29 mouse cellular contexts compared by ENCODE assay signal in genomic region chr16:36650511-36650910, GRCm38 (mm10). TPM values are rescaled to one million over a fixed set of nuclear protein-coding genes. Genes with fewer than 3 reads are reported as not detected.
"Had no signal": no experiment of that assay in that cellular context is flagged by ENCODE, and none has a peak within 500 bp of the region (broad histone marks: within the 10 kb centered on the region; RNA-seq: fewer than 3 reads in every experiment).

No protein-coding gene starts in this region.

- H3K4me1 ChIP-seq: embryonic facial prominence, embryonic 10.5 days; embryonic facial prominence, embryonic 12.5 days; embryonic facial prominence, embryonic 13.5 days; embryonic facial prominence, embryonic 15.5 days; forebrain, embryonic 15.5 days; heart, embryonic 10.5 days had no signal

- H3K4me2 ChIP-seq: embryonic facial prominence, embryonic 12.5 days; embryonic facial prominence, embryonic 13.5 days; embryonic facial prominence, embryonic 15.5 days; forebrain, embryonic 12.5 days; forebrain, embryonic 13.5 days; forebrain, embryonic 15.5 days had no signal

- H3K27ac ChIP-seq: embryonic facial prominence, embryonic 10.5 days; embryonic facial prominence, embryonic 12.5 days; embryonic facial prominence, embryonic 13.5 days; embryonic facial prominence, embryonic 15.5 days; forebrain, embryonic 10.5 days; forebrain, embryonic 12.5 days; forebrain, embryonic 13.5 days; forebrain, embryonic 15.5 days; gastrocnemius, adult 2 months; heart, adult 2 months; heart, embryonic 10.5 days had no signal

- H3K9me3 ChIP-seq: embryonic facial prominence, embryonic 10.5 days; embryonic facial prominence, embryonic 12.5 days; embryonic facial prominence, embryonic 15.5 days; forebrain, embryonic 10.5 days; forebrain, embryonic 12.5 days; forebrain, embryonic 13.5 days; forebrain, embryonic 15.5 days; heart, embryonic 10.5 days had no signal

- H3K9ac ChIP-seq: embryonic facial prominence, embryonic 12.5 days; embryonic facial prominence, embryonic 13.5 days; embryonic facial prominence, embryonic 15.5 days; forebrain, embryonic 12.5 days; forebrain, embryonic 13.5 days; forebrain, embryonic 15.5 days; forebrain, postnatal 0 days had no signal

- H3K27me3 ChIP-seq: embryonic facial prominence, embryonic 12.5 days; embryonic facial prominence, embryonic 13.5 days; embryonic facial prominence, embryonic 15.5 days; forebrain, embryonic 12.5 days; forebrain, embryonic 13.5 days; forebrain, embryonic 15.5 days had no signal

- H3K4me3 ChIP-seq: embryonic facial prominence, embryonic 10.5 days; embryonic facial prominence, embryonic 12.5 days; embryonic facial prominence, embryonic 13.5 days; embryonic facial prominence, embryonic 15.5 days; erythroblast, embryonic 14.5 days; forebrain, embryonic 10.5 days; forebrain, embryonic 12.5 days; forebrain, embryonic 13.5 days; forebrain, embryonic 15.5 days; gastrocnemius, adult 2 months; heart, adult 2 months; heart, embryonic 10.5 days had no signal

- H3K36me3 ChIP-seq: embryonic facial prominence, embryonic 10.5 days; embryonic facial prominence, embryonic 12.5 days; embryonic facial prominence, embryonic 13.5 days; embryonic facial prominence, embryonic 15.5 days; forebrain, embryonic 10.5 days; forebrain, embryonic 12.5 days; forebrain, embryonic 15.5 days; heart, embryonic 10.5 days had no signal

- DNase-seq: cerebellum, adult 9-11 months; cerebellum, postnatal 10 days; cerebellum, postnatal 14 days; cerebellum, postnatal 25 days; cerebellum, postnatal 36 days; embryo, embryonic 11 days; forebrain, postnatal 0 days; gastrocnemius, adult 2 months; gastrocnemius, postnatal 10 days; gastrocnemius, postnatal 14 days; gastrocnemius, postnatal 25 days; gastrocnemius, postnatal 36 days; heart, adult 18-20 months; heart, adult 2 months had no signal

RNA-seq across cellular contexts. Expression of gene Cd86, which starts 15.4 kb away (rescaled TPM):
- polyA plus RNA-seq: erythroblast, embryonic 14.5 days had no signal

RNA-seq across cellular contexts. Expression of gene Ildr1, which starts 43.3 kb away (rescaled TPM):
- total RNA-seq: common myeloid progenitor, adult 5-6 weeks; gastrocnemius, postnatal 36 days; gastrocnemius, postnatal 4 days; granulocyte monocyte progenitor cell, adult 5-6 weeks; heart, adult 2 months; heart, adult 8-10 months had no signal
- polyA plus RNA-seq: erythroblast, embryonic 14.5 days; forebrain, embryonic 13.5 days; forebrain, embryonic 14.5 days had no signal
